Mouse (Mus musculus) thymus, postnatal 4 days (tissue): ENCODE data around the gene Parg.
"Not testable (repeated sequence)": the region's sequence is repeated elsewhere in the genome, so short reads cannot be mapped to it uniquely, and the experiment has no call there.

Source experiments
- DNase-seq: peaks from one replicate; pipeline ENCODE4 v3.0.0; 2021

The Parg gene

DNA sequence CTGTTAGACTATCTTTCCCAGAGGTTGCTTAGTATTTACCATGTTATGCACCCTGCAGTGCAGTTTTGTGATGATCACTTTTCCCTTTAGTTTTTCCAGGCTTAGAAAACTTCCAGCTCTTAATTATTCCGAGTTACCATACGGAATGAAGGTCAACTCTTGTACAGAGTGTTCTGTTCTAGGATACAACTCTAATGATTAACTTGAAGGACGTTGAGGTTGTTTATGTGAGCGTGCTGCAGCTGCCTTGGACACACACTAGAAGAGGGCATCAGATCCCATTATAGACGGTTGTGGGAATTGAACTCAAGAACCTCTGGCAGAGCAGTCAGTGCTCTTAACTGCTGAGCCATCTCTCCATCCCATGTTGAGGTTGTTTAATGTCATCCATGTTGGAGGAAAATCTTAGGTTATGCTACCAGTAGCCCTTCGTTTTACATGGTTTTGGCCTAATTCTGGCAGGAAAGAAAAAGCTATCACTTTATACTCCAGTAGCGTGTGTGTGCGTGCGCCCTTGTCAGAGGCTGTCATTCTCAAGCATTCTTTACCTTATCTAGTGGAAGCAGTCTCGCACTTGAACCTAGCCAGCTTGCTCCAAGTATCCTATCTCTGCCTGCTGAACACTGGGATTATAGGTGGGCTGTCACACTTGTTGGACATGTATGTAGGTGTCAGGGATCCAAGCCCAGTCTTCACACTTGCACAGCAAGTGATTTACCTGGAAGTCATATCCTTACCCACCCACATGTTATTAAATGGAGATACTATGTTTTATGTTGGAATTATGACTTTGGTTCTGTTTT, 22.2 kb upstream of the Parg start:
- no peak for DNase-seq

DNA sequence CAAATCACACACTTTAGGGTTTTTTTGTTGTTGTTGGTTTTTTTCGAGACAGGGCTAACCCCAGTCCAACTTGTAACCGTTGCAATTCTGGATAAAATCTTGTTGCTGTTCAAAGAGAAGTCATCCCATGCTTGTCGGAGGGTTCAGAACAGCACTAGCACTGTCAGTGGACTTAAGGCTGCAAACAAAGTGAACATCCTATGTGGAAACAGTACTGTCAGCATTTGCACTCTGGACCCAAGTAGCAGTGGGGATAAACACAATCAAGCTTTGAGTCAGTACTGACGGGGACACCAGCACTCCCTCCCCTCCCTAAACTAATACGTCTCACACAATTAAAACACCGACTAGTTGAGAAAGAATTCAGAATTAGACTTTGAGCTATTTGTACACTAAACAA, 20.9 kb upstream of the Parg start:
- DNase-seq, result no peak

DNA sequence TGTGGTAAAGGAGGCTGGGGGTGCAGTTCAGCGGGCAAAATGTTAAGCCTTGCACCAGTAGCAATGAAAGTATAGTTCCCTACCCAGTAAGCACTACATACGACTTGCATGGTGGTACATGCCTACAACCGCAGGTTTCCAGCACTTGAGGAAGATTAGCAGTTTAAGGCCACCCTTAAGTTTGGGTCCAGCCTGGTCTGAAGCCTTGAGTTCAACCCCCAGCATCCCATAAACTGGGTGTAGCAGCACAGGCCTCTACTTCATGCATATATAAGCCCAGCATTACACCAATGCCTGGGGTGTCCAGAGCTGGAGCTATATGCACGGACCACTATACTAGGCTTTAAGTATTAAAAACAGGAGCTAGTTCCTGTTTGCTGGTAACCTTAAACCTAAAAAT, 17.9 kb upstream of the Parg start:
- DNase-seq, result no peak

DNA sequence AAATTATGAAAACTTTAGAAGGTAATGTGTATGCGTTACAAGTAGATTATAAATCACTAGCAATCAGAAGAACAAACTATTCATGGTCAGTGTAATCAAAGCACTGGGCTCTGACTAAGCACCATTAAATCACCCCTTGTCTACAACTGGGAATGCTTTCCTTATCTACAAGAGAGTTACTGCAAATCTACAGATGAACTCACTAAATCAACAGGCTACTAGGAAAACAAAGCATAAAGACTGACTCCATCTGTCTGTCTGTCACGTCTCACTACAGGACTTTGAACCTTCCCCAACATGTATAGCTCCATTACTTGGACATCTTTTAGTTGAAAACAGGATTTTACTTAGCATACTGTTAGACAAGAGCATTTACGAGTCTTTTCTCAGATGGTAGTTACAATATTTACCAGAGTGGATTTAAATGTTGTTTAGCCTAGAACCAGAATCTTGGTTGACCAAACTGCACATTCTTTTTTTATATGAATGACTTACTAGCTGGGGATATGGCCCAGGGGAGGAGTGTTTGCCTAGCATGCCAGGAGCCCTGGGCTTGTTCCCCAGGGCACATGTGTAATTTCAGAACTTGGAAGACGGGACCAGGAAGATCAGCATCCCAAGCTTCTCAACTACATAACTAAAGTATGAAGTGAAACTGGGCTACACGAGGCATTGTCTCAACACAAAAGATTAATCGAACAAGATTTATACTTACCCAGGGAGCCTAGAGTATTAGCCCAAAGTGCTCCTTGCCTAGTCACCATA, 10.9 kb upstream of the Parg start:
- DNase-seq, result no peak

DNA sequence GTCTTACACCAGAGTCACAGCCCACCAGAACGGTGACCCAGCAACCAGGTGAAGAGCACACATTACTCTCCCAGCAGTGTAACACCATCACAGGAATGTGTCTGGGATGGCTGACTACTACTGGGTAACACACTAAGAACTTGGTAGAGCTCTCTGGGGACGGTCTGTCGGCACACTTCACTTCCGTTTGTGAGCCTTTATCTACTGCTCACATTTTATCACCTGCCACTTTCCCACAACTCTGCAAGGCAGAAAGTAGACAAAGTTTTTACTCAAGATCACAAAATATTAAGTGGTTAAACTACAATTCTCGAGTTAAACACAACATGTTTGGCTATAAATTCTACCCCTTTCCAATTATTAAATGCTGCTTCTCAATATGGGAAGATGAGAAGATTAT, 9.8 kb upstream of the Parg start:
- DNase-seq, result no peak

DNA sequence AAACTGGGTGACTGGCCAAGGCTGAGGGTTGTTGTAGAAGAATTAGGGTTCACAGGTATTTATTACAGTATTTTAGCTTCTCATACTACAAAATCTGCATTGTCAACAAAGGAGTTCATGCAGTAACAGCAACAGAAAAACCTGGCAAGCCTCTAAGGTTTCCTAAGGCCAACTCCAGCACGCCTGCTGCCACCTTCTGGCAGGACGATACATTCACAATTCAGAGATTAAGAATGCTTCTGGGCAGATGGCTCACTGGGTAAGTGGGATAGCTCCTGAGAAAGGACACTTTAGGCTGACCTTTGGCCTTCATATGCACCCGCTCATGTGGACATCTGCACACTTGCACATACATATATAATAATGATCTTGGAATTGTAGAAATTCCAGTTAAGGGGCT, 9.3 kb upstream of the Parg start:
- DNase-seq, result peak; percentile 74

DNA sequence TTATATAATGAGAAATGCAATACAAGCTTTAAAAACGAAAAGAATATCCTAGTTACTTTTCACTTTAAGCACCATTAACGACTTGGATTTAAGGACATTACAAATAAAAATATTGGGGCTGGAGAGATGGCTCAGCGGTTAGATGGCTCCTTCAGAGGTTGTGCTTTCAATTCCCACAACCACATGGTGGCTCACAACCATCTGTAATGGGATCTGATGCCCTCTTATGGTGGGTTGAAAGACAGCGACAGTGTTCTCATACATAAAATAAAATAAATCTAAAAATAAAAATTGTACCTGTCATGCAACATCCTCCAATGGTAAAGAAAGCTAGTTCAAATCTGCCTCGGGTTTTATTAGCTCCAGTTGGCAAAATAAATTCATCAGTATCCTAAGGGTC, 8.2 kb upstream of the Parg start:
- not testable (repeated sequence) for DNase-seq

DNA sequence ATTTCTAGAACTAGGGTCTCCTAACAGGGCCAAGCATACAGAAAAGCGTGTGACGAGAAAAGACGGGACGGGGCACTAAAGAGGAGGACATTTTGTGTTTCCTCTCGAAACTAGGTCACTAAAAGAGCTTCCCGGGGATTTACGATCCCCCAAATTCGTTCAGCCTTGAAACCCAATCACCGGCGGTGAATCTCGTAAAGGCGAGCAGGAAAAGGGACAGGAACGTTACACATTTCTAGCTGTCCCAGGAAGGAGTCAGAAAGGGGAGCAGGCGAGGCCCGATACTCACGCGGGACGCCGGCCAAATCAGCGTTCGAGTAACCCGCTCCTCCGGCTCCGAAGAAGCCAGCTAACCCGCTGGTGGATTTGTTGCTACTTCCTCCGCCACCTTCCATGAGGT, 395 bp upstream of the Parg start:
- no peak for DNase-seq

DNA sequence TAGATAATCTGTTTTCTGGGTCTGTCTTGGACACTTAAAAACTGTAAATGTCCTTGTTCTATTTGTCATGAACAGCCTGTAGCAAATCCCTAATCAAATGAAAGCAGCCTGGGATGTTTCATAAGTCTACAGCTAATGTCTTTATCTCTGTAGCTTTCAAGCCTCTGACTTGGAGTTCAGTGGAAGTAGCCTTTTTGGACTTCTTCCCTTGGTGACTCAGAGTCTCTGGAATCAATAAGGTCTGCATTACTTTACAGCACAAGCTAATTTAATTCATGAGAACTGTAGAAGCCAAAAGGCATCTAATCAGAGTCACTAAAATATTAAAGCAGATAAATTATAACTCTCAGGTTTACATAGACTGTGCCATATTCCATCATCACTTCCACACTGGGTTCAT, 24.9 kb downstream of the Parg start:
- no peak for DNase-seq

DNA sequence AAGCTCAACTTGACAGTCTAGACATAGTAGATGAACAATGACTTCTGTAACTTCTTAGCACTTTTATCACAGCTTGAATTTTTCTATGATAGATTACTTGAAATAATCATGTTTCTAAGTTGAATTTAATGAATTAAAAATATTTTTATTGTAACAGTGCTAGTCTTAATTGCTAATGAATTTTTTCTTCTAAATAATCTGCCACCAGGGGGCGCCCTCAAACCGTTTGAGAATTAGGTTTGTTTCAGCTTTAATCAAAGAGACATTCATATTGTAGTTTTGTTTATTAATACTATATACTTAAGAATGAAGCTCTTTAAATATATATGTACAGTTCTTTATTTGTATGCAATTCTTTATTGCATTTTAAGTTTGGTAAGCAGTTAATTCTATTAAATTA, 27.2 kb downstream of the Parg start:
- DNase-seq, result peak; percentile 74

DNA sequence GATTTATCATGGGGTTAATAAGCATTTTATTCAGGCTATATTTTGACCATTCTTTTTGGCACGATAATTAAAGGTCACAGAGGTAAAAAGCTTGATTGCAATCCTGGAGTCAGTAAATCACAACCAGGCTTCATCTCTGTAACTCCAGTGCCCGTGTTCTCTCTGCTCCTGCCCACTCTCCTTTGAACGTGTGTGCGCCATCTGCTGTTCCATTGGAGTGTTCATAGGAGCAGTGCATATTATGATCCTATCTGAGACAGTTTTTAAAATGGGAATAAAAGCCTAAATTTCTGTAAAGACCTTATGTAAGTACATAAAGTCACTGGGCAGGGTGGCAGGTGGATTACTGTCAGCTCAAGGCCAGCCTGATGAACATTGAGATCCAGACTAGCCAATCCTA, 40.7 kb downstream of the Parg start:
- DNase-seq, result no peak

DNA sequence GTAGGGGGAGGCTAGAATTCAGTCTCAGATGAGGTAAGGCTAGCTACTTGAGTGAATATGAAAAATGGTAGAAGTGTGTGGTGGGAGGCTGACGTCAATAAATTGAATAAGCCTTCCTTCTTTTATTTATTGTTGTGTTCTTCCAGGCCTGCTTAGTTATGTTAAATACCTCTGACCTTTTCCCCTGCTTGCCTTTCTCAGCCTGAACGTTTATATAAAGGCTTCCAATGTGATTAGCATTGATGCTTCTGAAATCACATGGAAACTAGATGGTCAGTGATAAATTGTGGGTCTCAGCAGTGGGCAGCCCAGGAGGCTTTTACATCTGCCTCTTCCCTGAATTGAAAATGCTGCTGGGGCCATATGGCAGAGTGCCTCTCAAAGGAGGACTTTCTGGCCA, 44.3 kb downstream of the Parg start:
- DNase-seq, result no peak

DNA sequence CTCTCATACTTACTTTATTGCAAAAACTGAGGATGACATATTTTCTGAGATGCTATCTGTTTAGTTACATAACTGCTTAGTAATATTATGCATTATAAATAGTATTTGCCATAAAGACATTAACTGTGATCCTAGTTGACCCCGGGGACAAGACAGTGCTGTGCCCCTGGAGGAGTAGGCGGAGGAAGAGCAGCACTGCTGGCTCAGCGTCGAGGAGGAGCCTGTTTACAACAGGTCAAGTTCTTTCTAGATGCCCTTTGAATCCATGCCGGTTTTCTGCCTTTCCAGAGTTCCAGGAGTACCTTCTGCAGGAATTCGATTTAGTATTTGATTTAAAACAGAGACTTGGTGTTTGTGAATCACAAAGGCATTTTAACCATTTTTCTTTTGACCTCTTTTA, 47.9 kb downstream of the Parg start:
- no peak for DNase-seq

DNA sequence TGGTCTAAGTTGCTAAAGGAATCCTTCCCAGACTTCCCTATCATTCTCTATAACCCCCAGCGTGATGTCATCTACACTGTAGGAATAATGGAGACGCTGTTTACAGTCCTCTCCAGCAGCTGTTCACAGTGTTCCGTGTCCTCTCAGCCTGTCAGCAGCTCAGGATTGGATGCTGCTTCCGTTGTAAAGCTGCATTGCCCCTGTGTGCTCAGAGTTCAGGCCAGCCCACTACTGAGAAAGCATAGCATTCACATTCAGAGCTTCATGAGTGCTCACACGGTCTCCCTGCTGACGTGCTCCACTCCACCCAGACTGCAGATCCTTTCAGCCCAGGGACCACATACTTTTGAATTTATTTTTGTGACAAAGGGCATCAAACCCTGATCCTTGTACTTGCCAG, 59.1 kb downstream of the Parg start:
- no peak for DNase-seq

DNA sequence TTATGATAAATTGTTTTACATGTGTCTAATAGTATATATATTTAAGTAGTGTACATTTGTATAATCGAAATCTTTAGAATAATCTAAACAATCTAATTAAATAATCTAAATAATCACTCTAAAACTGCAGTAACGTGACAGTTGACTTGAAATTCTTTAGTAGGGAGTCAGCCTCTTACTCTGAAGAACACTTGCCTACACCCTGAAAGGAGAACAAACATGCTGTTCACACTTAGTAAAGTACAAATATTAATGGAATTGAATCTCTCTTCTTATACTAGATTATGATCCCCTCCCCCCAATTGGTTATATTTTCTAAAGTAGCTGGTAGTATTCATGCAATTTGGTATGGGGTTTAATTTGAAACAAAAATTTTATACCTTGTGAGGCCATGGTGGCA, 60.0 kb downstream of the Parg start:
- no peak for DNase-seq

DNA sequence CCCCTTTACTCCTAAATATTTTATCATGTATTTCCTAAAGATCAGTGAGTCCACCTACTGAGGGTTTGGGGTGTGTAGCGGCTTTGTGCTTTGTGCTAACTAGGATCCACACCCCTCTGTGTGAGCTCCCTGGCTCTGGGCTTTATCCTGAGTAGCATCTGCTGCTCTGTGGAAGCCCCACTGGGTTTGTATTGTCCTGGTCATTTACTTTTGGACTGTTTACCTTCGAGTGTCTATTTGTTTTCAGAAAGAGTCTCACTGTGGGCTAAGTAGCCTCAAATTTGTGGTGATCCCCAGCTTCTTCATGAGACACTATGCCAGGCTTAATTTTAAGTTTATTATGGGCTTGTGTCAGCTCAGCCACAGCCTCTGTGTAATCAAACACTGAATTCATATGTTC, 67.2 kb downstream of the Parg start:
- DNase-seq, result no peak

DNA sequence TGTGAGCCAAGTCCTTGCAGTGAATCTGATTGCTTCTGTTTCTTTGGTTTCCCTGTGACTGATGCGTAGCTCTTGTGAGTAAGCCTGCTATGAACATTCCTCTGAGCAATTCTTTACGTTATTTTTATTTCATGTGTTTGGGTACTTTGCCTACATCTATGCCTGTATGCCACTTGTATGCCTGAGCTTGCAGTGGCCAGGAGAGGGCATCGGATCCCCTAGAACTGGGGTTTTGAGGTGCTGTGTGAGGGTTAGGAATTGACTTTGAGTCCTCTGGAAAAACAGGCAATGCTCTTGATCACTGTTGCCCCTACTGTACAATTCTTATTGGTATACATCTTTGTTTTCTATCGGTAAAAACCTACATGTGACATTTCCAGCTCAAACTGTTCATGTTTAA, 67.8 kb downstream of the Parg start:
- no peak for DNase-seq

DNA sequence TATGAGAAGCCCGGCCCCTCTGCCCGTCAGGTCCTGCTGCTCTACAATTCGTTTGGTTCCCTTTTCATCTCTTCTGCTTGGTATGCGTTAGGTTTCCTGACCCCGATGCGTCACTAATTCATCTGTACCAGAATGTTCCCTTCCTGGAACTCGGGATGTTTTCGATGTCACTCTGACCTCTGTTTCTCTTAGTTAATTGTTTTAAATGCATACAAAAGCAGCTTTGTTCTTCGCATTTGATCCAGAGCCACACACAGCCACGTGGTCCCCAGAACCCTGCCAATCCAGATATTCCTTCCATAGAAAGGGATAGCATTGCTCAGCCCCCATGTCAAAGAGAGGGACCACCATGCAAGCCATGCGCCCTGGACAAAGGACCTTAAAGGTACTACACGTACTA, 99.9 kb downstream of the Parg start:
- no peak for DNase-seq

DNA sequence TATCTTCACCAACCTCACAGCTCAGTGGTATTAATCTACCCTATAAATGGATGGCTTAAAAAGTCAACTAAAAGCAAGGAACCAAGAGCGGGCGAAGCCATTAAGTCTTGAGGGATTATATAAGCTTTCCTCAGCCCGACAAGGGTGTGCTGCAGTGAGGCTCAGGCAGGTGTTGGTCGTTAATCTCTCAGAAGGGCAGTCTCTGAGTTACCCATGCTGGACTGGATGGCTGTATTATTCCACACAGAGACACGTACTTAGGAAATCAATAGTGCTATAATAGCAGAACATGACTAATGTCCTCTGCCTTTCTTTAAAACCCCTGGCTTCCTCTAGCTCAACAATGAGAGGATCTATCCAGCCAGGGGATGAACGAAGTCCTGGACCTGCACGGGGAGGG, 100.7 kb downstream of the Parg start:
- no peak for DNase-seq

DNA sequence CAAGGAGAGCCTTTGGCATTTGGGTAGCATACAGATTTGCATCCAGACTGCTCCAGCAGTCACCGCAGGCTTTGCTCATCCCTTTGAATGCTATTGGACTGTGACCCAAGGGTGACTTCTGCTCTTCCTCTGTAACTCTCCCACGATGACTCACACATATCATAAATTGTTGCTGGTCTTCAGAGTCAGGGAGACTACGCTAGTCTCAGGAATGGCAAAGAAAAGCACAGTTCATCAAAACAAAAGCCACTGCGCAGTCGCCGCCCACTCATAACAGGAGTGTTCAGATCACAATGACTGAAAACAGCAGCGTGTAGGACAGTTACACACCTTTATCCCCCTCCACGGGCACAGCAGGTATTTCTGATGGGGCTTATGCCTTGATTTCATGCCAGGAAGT, 103.2 kb downstream of the Parg start:
- no peak for DNase-seq

DNA sequence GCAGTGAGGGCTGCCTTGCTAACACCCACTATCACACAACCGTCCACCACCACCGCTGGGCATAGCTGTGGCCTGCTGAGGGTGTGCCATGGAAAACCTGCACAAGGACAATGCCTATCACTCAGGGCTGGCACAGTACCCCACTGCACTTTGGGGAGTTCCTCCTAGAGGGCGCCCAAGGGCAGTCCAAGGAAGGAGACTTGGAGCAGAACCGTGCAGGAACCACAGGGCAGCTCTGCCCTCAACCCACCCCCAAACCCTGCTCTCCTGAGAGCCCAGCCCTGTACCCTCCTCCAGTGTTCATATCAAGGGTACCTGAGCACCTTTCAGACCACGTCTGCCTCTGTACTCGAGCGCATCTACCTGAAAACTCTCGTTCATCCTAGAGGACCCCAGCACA, 108.1 kb downstream of the Parg start:
- DNase-seq, result peak; percentile 73

DNA sequence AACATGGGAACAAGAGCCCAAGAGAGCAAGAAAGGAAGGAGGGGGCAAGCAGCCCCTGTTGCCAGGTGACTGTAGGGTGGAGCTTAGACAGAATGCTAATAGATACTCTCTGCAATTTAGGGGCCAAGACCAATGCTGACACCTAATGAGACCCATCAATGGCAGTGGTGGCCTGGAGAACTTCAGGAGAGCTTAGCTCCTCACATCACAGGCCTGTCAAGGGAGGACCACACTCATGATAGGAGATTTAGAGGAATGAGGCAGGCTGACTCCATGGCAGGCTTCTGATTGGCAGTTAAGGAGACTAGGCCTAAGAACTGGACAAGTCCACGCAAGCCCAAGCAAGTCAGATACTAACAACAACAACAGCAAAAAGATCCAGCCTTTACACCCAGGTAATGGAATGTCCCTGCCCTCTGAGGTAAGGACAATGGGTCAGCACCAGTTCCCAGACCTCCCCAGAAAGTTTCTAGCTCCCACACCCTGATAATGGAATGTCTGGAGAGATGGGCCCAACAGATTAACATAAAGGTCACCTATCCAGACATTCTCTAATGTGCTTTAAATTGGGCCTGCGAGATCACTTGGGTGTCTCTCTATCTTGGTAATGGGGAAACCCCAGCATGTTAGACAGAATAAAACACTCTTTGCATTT, 109.8 kb downstream of the Parg start:
- DNase-seq, result no peak

DNA sequence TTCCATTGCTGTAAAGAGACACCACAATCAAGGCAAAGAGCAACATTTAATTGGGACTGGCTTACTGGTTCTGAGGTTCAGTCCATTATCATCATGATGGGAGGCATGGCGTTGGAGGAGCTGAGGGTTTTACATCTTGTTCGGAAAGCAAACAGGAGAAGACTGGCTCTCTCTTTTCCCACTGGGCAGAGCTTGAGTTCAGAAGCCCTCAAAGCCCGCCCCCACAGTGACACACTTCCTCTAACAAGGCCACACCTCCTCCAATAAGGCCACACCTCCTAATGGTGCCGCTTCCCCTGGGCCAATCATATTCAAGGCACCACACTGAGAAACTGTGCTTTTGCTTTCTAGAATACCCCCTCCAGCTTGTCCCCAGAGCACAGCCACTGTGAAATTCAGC, 116.1 kb downstream of the Parg start:
- DNase-seq, result peak; percentile 15
